8 mouse cellular contexts compared by ENCODE assay signal in the genomic region with DNA sequence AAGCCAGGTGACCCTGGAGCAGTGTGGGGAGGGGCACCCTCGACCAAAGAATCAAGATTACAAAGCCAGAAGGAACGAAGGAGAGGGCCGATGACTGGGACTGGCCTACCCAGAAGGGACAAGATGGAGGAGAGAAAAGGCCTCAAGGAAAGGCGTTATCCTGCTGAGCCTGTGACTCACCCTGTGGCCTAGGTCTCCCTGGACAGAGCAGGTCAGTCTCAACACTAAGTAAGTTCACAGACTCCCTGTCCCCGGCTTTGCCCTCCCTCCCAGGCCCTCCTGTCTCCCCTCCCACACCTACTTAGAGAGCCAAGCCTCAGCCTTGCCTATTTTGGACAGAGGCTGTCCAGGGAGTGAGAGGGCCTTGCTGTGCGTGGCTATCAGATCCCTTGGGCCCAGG. TPM values are rescaled to one million over a fixed set of nuclear protein-coding genes. Genes with fewer than 3 reads are reported as not detected.
DNase-seq lines count a peak whose midpoint lies in the region; ATAC-seq and TF ChIP-seq lines count a peak whose summit lies in the region.

A gene (plus strand): TSS at position 79 of the 400 bp plus-strand sequence.

- no peaks in the 10 kb centered on the region for H3K36me3 ChIP-seq in forebrain, postnatal 0 days (ENCODE audit: insufficient read depth)
- no peaks in the 10 kb centered on the region for H3K36me3 ChIP-seq in hindbrain, embryonic 13.5 days
- no peaks in the 10 kb centered on the region for H3K36me3 ChIP-seq in liver, embryonic 15.5 days (replicated peaks)

- in situ Hi-C loops in Patski (cut with MboI; ENCODE audit: low pct_unique_long_range_greater_than_20kb), result loop anchor here (5.0 kb wide), 2 partner anchors 32 to 62 kb away; no protein-coding TSS in a partner anchor

- no peak for ATAC-seq in cerebellum, adult (ENCODE audit: insufficient number of reproducible peaks, low FRiP score, low TSS enrichment)
- no peak for ATAC-seq in Patski
- ATAC-seq in forebrain, postnatal 0 days, result no peak
- peak; percentile 17; the same call in 1 of the 2 replicates for ATAC-seq in hindbrain, embryonic 13.5 days (ENCODE audit: low FRiP score)
- no peak for ATAC-seq in liver, embryonic 15.5 days (ENCODE audit: insufficient read depth)

- TF ChIP-seq CTCF in cerebellum, adult 2 months (IDR thresholded peaks at IDR 0.05; ENCODE audit: borderline replicate concordance, insufficient read depth, low read depth, low read length), result no peak
- no peak for TF ChIP-seq CTCF in Patski (IDR thresholded peaks at IDR 0.05)
- no peak for TF ChIP-seq CTCF in forebrain, postnatal 0 days (IDR thresholded peaks at IDR 0.05; ENCODE audit: low read depth)

- H3K4me1 ChIP-seq in cerebellum, adult 2 months (ENCODE audit: control insufficient read depth, insufficient read depth, low read length), result no peaks in the 10 kb centered on the region
- no peaks in the 10 kb centered on the region for H3K4me1 ChIP-seq in forebrain, postnatal 0 days (ENCODE audit: insufficient read depth)
- no peaks in the 10 kb centered on the region for H3K4me1 ChIP-seq in hindbrain, embryonic 13.5 days (replicated peaks)
- peaks cover 30% of the 10 kb centered on the region for H3K4me1 ChIP-seq in liver, embryonic 15.5 days (replicated peaks)

- TF ChIP-seq POLR2A in cerebellum, adult 2 months (IDR thresholded peaks at IDR 0.05; ENCODE audit: borderline replicate concordance, insufficient read depth, low read length), result no peak

- POLR2A ChIA-PET in Patski (lab: Charles Lee), result no interaction called here

- H3K4me3 ChIP-seq in cerebellum, adult 2 months (replicated peaks; ENCODE audit: insufficient read depth, low read depth, low read length), result no peak within 1 kb of the TSS
- no peak within 1 kb of the TSS for H3K4me3 ChIP-seq in forebrain, postnatal 0 days (ENCODE audit: low read depth, low read length)
- H3K4me3 ChIP-seq in hindbrain, embryonic 13.5 days, result no peak within 1 kb of the TSS
- H3K4me3 ChIP-seq in liver, embryonic 15.5 days (replicated peaks), result no peak within 1 kb of the TSS

- H3K4me2 ChIP-seq in forebrain, postnatal 0 days (ENCODE audit: low read depth), result no peak within 1 kb of the TSS
- no peak within 1 kb of the TSS for H3K4me2 ChIP-seq in hindbrain, embryonic 13.5 days
- H3K4me2 ChIP-seq in liver, embryonic 15.5 days, result peak within 1 kb of the TSS; percentile 37

- H3K9ac ChIP-seq in forebrain, postnatal 0 days, result no peak within 1 kb of the TSS
- H3K9ac ChIP-seq in hindbrain, embryonic 13.5 days, result no peak within 1 kb of the TSS
- no peak within 1 kb of the TSS for H3K9ac ChIP-seq in liver, embryonic 15.5 days

- DNase-seq in cerebellum, adult 2 months, result no peak
- DNase-seq in Patski (ENCODE audit: low read depth, low spot score), result no peak
- no peak for DNase-seq in forebrain, postnatal 0 days
- no peak for DNase-seq in cerebellum, postnatal 14 days
- DNase-seq in cerebellum, adult 11-12 months, result no peak

- no peaks in the 10 kb centered on the region for H3K9me3 ChIP-seq in forebrain, postnatal 0 days (ENCODE audit: low read length)
- no peaks in the 10 kb centered on the region for H3K9me3 ChIP-seq in hindbrain, embryonic 13.5 days
- no peaks in the 10 kb centered on the region for H3K9me3 ChIP-seq in liver, embryonic 15.5 days (replicated peaks)

- WGBS in cerebellum, adult 2 months, result 78% methylated on average over 6 of the region's 6 CpGs
- WGBS in forebrain, postnatal 0 days, result 67% methylated on average over 6 of the region's 6 CpGs
- 74% methylated on average over 6 of the region's 6 CpGs for WGBS in hindbrain, embryonic 13.5 days
- 40% methylated on average over 6 of the region's 6 CpGs for WGBS in liver, embryonic 15.5 days (ENCODE audit: insufficient replicate concordance)

- H3K27me3 ChIP-seq in cerebellum, adult 2 months (ENCODE audit: control insufficient read depth, insufficient read depth, low read length), result no peaks in the 10 kb centered on the region
- H3K27me3 ChIP-seq in Patski, result no peaks in the 10 kb centered on the region
- no peaks in the 10 kb centered on the region for H3K27me3 ChIP-seq in forebrain, postnatal 0 days (ENCODE audit: insufficient read depth, low read length)
- H3K27me3 ChIP-seq in hindbrain, embryonic 13.5 days, result no peaks in the 10 kb centered on the region
- no peaks in the 10 kb centered on the region for H3K27me3 ChIP-seq in liver, embryonic 15.5 days

- no peak within 1 kb of the TSS for H3K27ac ChIP-seq in cerebellum, adult 2 months (ENCODE audit: insufficient read depth, low read length)
- no peak within 1 kb of the TSS for H3K27ac ChIP-seq in forebrain, postnatal 0 days (ENCODE audit: low read depth, low read length)
- H3K27ac ChIP-seq in hindbrain, embryonic 13.5 days, result no peak within 1 kb of the TSS
- no peak within 1 kb of the TSS for H3K27ac ChIP-seq in liver, embryonic 15.5 days (replicated peaks)

- CTCF ChIA-PET in Patski (lab: Charles Lee), result interaction anchor here (0.6 to 10.3 kb wide), 10 partner anchors 12 to 69 kb away, joined by 3 to 118 read pairs (median 4); a partner anchor contains a TSS

RNA-seq across cellular contexts. Expression of the gene that starts here (rescaled TPM):
- 364 and 434 TPM in 2 replicates for polyA plus RNA-seq in cerebellum, adult 2 months (2012; rRNA removed)
- polyA plus RNA-seq in Patski (2021), result 227 TPM
- 53.2 and 55.7 TPM in 2 replicates for total RNA-seq in forebrain, postnatal 0 days (2014; rRNA removed)
- 20.8 and 21.0 TPM in 2 replicates for polyA plus RNA-seq in forebrain, postnatal 0 days (2015; fragmentation: Nextera tagmentation; extraction: Ambion mirVana)
- 22.9 and 25.3 TPM in 2 replicates for polyA plus RNA-seq in hindbrain, embryonic 13.5 days (2015; fragmentation: Nextera tagmentation; extraction: Ambion mirVana)
- polyA plus RNA-seq in liver, embryonic 15.5 days (2015; fragmentation: Nextera tagmentation; extraction: Ambion mirVana), result 32.7 and 33.8 TPM in 2 replicates
